Mouse (Mus musculus) cerebellum, postnatal 36 days (tissue): ENCODE data around the gene Ankrd65.

Experiments
- DNase-seq, 2 experiments: peaks; one replicate each; pipeline ENCODE4 v3.0.0; 2021 to 2022; ENCODE audit warnings: mixed read lengths in 2 of 2

Gene Ankrd65

DNA sequence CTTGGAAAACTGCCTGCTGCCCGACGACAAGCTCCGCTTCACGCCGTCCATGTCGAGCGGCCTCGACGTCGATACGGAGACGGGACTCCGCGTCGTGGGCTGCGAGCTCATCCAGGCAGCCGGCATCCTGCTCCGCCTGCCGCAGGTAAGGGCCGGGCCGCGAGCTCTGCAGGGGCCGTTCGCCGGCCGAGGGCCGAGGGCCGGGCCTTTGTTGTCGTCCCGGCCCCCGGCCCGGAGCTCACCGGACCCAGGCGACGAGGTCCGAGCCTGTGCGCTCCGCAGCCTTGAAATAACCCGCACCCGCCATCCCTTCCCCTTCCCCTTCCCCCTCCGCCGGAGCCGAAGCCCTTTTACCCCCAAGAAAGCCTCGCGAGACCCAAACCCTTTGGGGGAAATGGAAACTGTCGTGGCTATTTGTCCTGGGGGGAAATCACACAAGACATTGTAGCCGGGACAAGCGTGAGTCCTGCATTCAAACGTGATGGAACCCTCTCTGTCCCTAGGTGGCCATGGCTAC lies 22.5 kb downstream of the Ankrd65 start:
- DNase-seq, result no peak

DNA sequence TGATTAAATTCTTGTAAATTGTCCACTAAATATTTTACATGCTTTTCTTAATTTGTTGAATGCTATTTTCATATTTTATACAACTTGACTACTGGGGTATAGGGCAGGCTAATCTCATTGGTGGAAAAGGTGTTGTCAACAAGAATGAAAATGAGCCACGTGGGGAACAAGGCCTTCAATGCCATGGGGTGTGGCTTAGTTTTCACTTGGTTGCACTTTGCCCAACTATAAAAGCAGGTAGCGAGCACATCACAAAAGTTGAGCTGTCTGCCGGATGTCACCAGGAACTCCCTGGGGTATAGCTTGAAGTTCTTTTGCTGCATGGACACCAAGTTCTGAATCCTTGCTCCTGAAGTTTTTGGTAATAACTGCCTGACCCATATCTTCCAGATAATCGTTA lies 27.3 kb downstream of the Ankrd65 start:
- DNase-seq, result no peak

DNA sequence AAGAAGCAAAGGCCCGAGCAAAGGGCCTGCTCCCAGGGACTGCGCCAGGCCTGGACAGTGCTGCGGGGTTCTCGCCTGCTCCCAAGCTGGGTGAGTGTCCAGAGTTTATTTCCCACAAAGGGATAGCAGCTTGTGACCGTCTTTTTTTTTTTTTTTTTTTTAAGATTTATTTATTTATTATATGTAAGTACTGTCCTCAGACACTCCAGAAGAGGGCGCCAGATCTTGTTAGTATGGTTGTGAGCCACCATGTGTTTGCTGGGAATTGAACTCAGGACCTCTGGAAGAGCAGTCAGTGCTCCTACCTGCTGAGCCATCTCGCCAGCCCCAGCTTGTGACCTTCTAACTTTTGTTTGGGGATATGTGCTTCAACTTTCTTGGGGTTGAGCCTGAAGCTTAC lies 30.8 kb downstream of the Ankrd65 start:
- DNase-seq, result no peak

DNA sequence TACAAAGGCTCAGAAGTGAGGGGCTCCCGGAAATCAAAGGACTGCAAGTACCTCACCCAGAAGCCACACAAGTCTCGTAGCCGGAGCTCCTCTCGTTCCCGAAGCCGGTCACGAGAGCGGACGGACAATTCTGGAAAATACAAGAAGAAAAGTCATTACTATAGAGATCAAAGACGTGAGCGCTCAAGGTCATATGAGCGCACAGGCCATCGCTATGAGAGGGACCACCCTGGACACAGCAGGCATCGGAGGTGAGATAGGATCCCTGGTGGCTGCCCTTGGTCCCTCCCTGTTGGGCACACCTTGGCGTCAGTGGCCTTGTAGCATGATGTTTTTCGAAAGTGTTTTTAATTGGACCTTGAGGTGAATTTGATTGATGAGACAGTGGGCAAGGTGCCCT lies 33.2 kb downstream of the Ankrd65 start:
- DNase-seq, result no peak

DNA sequence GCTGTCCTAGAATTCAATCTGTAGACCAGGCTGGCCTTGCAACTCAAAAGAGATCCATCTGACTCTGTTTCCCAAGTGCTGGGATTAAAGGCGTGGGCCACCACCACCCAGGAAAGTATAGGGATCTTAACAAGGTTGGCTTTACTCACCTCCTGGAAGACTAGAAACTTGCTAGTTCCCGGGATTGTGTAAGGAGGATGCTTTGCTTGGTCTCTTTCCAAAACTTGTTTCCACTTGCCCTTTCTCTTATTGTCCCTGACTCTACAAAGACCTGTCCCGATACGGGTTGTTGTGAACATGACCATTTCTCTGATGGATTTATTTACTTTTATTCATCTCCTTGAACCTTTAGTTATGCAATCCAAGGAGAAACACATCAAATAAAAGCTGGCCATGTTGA lies 39.6 kb downstream of the Ankrd65 start:
- no peak for DNase-seq

DNA sequence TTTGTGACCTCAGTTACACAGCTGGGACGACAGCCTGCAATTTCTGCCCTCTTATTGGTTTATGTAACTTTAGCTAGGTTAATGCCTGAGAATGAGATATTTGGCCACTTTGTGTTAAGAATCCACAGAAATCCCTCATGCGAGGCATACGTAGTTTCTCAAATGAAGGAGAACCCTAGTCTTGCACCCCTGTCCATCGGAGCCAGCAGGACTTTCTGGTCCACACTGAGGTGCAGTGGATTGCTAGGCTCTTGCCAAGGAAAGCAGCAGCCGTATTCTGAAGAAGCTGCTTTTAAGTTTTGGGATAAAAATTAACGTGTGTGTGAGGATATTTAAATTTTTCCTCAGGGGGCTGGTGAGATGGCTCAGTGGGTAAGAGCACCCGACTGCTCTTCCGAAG lies 40.4 kb downstream of the Ankrd65 start:
- no peak for DNase-seq

DNA sequence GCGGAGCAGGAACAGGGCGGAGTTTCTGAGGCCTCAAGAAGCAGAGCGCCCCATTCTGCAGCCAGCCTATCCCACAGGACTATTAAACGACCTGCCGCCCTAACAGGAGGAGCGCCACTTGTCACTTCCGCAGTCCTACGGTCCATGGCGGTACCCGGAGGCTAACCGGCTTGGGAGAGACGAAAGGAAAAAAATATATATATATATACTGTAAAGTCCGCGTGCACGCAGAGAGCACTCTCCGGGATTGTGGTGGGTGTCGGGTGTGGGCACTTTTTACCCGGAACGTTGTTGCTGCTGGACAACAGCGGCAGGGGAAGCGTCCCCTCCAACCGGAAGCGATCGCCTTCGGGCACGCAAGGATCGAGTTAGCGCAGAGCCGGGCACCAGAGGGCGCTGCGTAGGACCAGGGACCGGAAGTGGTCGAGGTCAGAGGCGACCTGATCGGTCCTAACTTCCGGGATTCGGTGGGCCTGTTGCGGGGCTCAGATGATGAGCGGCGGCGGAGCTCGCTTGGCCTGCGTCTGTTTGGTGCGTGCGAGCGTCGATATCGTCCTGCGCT lies 41.0 kb downstream of the Ankrd65 start, which contains the start of gene Aurkaip1:
Gene Aurkaip1, plus strand, starts transcription at position 68 of the 562 bp plus-strand sequence.
- DNase-seq, result peak; percentile 95 to 96

DNA sequence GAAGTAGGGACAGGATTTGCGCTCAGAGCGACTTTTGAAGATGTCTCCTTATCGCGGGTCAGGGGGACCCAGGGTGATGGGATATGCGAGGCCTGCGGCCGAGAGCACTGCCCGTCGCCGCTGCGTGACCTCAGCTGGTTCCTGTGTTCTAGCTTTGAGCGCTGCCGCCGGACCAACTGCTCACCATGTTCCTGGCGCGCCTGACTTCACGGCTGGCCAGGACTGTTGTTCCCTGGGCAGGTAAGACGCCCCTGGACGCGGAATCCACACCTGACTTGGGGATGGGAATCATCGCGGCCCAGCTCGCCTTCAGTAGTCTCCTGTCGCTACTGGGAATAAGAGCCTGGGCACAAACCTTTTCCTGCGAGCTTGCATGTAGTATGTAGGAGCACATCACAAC lies 41.6 kb downstream of the Ankrd65 start:
- no peak for DNase-seq

DNA sequence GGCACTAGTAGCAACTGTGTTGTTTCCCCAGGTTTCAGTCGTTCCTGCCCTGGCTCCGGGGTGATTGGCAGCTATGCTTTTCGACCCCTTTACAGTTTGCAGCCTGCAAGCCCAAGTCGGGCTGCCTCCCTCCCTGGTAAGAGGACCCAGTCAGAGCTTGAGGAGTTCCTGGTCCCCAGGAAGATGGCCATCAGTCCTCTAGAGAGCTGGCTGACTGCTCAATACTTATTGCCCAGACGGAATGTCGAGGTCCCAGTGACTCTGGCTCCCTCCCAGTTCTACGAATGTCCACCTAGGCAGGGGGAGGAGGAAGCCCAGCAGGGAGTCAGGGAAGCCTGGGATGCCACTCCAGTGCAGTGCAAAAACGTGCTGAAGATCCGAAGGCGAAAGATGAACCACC lies 42.1 kb downstream of the Ankrd65 start:
- no peak for DNase-seq

DNA sequence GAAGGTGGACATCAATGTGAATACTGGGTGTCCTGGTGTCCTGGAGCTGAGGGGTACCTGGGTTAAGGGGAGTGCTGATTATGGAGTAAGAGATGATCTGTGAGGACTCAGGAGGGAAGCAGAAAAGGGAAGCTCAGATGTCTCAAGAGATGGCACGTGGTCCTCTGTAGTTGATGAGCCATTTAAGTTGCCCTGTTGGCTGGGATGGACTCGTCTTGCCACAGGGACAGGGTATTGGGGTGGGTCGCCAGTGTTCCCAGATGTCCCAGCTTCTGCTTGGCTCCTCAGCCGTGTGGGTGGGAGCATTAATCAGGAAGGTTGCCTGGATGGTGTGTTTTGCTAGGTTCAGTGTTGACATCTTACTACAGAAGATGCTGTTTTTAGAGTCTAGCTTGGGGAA lies 43.0 kb downstream of the Ankrd65 start:
- DNase-seq, result no peak

DNA sequence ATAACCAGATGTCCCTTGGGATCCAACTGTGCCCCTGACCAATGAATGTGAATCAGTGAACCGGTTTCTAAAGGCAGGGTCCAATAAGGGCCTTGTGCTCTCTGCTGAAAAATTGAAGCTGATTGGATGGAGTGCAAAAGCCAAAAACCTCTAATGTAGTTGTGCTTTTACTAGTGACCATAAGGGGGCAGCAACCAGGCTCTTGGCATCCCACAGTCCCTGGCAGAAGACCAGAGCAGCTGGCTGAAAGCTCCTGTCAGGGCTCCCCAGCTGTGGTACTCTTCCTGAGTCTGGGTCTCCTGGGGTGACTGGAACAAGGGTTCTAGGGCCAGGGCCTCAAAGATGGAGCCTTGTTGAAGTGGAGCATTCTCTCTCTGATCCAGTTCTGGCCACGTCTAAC lies 43.6 kb downstream of the Ankrd65 start:
- DNase-seq, result peak; percentile 64 to 66

DNA sequence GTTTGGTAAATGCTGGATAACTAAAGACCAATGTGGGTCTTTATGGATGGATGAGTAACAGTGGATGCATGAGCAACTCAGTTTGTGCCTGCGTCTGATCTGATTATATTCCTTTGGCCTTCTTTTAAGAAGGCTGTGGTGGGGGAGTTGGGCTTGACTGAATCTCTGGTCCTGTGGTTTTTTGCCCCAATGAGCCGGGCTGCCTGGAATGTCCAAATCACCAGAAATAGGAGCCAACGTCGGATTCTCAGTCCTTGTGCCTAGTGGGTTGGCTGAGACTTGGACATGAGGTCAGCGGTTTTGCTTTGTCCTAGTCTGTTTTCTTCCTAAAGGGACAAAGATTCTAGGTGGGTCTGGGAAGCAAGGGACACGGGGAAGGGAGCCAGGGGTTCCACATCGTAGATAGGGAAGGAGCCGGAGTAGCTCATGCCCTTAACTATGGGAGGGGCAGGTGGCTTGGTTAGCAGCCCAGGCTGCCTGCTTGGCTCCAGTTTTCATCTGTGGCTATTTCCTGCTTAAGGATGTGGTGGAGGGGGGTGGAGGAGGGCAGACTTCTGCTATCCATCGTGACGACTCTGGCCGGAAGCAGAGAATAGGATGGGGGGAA lies 47.3 kb downstream of the Ankrd65 start:
- DNase-seq, result no peak

DNA sequence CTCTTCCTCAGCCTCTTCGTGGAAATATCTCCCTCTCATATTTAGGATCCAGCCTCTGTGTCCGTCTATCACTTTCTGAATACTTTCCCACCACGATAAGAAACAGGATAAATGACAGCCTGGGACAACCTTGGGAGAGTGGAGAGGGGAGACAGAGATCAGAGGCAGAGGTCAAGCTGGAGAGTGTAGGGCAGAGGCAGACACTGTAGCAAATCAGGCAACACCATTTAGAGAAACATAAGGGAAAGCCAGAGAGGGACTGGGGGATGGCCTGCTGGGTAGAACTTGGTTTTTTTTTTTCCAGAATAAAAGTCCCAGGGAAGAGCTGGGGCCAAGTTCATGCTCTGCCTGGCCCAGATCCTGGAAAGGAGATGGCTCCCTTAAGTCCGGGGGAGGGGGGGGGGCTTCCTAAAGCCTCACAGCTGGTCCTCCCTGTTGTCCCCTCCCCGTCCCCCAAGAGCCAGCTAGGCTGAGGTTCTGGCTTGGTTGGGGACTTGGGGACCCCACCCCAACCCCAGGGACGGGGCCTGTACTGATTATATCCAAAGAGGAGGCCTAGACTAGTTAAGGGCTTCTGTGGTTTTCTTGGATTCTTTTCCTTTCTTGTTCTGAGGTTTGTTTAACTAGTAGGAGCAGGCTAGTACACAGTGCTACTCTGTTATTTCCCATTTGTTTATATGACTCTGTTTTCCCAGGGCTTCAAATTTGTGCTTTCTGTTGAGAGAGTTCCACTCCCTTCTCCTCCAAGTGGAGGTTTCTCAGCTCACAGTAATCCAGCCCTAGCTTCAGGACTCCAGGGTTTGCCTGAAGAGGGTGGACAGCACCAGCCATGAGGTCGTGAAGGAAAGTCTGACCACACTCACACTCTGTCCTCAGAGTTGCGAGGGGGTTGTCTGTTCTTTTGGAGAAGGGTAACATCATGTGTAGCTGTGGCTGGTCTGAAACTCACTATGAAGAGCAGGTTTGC lies 48.2 kb downstream of the Ankrd65 start:
- DNase-seq, result no peak

DNA sequence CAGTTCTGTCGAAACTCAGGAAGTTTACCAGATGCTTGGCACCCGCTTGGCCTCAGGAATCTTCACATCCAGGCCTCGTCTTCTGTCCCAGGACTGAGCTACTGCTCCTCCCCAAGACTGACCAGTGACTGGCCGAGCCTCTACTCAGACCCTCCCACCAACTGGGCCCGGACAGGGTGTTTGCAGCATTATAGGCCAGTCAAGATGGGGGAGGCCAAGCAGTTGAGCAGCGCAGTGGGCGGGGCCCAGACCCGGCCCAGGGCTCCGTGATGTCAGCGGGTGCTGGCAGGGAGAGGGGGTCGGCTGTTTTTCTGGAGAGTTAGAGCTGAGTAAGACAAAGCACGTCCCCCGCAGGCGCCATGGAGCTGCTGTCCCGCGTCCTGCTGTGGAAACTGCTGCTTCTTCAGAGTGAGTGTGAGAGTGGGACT lies 49.3 kb downstream of the Ankrd65 start, which contains the start of gene Mxra8:
Gene Mxra8, plus strand, starts transcription at position 198 of the 428 bp plus-strand sequence.
- no peak for DNase-seq

DNA sequence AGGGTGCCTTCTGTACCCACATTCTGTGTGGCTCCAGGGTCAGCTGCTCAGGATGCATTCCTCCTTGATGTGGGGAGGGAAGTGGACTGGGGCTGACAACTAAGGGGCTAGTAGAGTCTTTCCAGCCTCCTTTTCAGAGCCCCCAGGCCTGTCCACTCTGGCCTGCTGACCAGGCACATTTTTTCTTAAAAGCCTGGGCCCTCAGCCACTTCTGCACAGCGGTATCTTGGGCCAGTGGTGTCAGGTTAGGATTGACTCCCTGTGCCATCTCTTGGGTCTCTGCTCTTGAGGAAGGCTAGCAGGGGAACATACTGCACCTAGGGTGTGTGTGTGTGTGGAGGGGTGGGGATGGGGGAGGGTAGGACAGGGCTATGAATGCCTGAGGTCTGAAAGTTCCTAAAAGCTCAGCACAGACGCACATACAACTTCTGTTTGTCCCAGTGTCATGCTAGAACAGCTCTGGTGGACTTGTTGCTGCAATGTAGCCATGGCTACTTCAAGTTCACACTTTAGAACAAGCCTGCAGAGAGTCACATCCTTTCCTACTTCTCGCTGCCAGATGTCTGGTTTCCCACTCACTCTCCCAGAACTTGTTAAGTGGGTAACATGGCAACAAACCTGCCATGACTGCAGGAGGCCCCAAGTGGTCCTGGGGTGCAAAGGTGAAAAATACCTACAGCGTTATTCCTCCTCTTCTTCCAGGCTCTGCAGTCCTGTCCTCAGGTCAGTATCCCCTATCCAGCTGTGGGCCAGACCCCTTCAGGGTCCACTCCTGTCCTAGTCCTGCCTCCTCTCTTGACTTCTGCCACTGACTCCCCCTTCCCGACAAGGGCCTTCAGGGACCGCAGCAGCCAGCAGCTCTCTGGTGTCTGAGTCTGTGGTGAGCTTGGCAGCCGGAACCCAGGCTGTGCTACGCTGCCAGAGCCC lies 50.1 kb downstream of the Ankrd65 start:
- DNase-seq, result no peak

DNA sequence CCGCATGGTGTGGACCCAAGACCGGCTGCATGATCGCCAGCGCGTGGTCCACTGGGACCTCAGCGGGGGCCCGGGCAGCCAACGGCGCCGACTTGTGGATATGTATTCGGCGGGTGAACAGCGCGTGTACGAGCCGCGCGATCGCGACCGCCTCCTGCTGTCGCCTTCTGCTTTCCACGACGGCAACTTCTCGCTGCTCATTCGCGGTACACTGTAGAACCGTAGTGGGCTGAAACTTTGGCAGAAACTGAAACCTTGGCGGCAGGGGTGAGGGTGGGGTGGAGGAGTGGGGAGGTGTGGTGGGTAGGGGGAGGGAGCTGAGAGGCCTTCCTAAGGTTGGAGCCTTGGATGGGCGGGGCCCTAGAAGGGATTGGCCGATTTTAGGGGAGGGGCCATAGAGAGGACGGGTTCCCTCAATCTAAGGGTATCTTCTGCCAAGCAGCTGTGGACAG lies 50.8 kb downstream of the Ankrd65 start:
- DNase-seq, result peak in 1 of 2 experiments; percentile 9

DNA sequence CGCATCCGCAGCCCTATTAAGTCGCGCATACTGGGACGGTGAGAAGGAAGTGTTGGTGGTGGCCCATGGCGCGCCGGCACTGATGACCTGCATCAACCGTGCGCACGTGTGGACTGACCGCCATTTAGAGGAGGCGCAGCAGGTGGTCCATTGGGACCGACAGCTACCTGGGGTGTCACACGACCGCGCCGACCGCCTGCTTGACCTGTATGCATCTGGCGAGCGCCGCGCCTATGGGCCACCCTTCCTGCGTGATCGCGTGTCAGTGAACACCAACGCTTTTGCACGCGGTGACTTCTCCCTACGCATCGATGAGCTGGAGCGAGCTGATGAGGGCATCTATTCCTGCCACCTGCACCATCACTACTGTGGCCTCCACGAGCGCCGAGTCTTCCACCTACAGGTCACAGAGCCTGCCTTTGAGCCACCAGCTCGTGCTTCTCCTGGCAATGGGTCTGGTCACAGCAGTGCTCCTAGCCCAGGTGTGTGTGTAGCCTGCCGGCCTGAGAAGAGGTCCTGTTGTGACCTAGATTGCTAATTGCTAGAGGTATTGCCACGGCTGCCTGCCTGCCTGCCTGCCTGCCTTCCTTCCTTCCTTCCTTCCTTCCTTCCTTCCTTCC lies 51.5 kb downstream of the Ankrd65 start:
- peak in 1 of 2 experiments; percentile 36 for DNase-seq

DNA sequence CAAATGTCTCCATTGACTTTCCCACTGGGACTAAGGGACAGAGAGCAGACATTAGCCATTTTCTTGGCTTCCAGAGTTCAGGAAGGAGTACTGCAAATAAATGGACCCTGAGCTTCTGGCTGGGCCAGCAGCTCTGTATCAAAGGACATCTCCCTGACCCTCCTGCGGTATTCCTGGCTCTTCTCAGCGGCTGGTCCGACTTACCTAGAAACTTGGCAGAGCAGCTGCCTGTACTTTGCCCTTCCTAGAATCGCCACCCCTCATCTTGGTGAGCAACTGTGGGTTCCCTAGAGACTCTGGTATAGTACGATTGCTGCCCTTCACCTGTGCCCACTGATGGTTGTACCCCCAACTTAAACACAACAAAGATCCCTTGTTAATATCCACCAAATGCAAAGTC lies 53.0 kb downstream of the Ankrd65 start:
- no peak for DNase-seq

DNA sequence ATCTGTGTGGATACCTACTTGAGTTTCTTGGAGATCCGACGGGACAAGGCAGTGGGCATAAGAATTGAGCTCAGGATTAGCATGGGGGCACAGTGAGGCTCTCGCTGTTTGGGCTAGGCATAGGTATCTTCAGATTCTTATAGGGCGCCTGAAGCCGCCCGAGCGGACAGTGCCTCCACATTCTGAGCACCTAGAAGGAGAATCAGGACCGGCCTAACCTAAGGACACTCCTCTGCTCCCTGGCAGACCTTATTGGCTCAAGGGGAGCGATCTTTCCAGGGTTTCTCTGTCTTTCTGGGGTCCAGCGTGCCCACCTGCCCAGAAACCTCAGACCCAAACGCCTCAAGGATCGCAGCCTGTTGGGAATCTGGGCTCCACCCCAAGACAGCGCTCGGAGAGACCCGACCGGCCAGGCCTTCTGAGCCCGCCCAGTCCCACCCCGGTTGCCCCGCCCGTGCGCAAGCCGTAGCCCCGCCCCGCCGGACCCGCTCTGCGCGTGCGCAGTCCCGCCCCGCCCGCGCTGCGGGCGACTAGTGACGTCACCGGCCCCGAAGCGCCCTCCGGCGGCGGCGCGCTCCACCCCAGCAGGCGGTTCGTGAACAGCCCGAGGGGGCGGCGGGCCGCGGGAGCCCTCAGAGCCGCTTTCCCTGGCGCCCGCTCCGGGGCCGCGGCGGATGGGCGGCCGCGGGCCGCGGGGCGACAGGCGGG lies 56.8 kb downstream of the Ankrd65 start, which contains the start of gene Dvl1:
Gene Dvl1, plus strand, starts transcription at position 532 of the 708 bp plus-strand sequence.
- peak; percentile 94 to 97 for DNase-seq

DNA sequence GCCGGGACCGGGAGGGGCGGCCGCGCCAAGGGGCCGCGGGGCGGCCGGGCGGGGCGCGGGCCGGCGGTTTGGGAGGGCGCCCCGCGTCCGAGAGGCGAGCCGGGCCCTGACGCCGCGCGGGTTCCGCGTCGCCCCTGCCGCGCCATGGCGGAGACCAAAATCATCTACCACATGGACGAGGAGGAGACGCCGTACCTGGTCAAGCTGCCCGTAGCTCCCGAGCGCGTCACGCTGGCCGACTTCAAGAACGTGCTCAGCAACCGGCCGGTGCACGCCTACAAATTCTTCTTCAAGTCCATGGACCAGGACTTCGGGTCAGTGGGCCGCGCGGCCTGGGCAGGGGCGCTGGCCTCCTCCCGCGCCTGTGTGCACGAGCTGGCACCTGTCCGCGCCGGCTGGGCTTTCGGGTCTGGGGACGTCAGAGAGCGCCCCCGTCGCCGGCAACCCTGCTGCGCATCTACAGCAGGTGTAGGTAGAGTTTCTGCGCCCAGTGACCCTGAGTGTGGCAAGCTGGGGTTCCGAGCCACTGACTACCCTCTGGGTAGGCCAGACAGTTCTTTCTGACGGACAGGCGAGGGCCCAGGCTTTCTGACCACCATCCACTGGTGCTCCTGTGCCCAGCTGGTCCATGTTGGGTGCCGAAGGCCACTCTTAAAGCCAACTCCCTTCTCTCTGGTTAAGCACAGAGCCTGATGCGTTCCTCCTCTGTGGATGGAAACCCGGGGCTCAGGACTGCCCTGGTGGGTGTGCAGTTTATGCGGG lies 57.5 kb downstream of the Ankrd65 start:
- peak; percentile 46 to 47 for DNase-seq
